Mouse (Mus musculus) intestine, embryonic 16.5 days (tissue): ENCODE measurements around the gene Hspb6. TPM values are rescaled to one million over a fixed set of nuclear protein-coding genes. Genes with fewer than 3 reads are reported as not detected.

ENCODE experiments used
- ATAC-seq: fragments of 200-750 bp; cut with Nextera tagmentation; 2 replicates; pipeline ENCODE4 v1.8.0; 2017; ENCODE audit warnings: moderate TSS enrichment, moderate library complexity
- H3K27ac ChIP-seq: fragments of 300-500 bp; sonication (generic); 2 replicates; pipeline ENCODE4 v1.5.1; 2014; ENCODE audit warnings: mild to moderate bottlenecking, low read length
- H3K27me3 ChIP-seq: fragments of 300-500 bp; sonication (generic); replicated peaks from 2 replicates; pipeline ENCODE4 v1.6.1; 2014; ENCODE audit warnings: low read length, control low read depth, mixed read lengths; ENCODE audit not compliant: control insufficient read depth, insufficient read depth
- H3K36me3 ChIP-seq: fragments of 300-500 bp; sonication (generic); 2 replicates; pipeline ENCODE4 v1.6.1; 2014; ENCODE audit warnings: low read length, control low read depth; ENCODE audit not compliant: control insufficient read depth, insufficient read depth
- H3K4me1 ChIP-seq: fragments of 300-500 bp; sonication (generic); 2 replicates; pipeline ENCODE4 v1.6.1; 2014; ENCODE audit warnings: low read length, control low read depth, mixed read lengths; ENCODE audit not compliant: control insufficient read depth, insufficient read depth
- H3K4me2 ChIP-seq: fragments of 300-500 bp; sonication (generic); 2 replicates; pipeline ENCODE4 v1.6.1; 2014; ENCODE audit warnings: low read depth, low read length, control low read depth
- H3K4me3 ChIP-seq: fragments of 300-500 bp; sonication (generic); 2 replicates; pipeline ENCODE4 v1.5.1; 2014; ENCODE audit warnings: mild to moderate bottlenecking, low read length
- H3K9ac ChIP-seq: fragments of 300-500 bp; sonication (generic); 2 replicates; pipeline ENCODE4 v1.6.1; 2014; ENCODE audit warnings: low read depth, low read length
- H3K9me3 ChIP-seq: fragments of 300-500 bp; sonication (generic); 2 replicates; pipeline ENCODE4 v1.6.1; 2016; ENCODE audit warnings: low read length, control low read depth; ENCODE audit not compliant: control insufficient read depth
- WGBS: fragments of 180-500 bp; shearing (Covaris S2); extraction: QIAGEN DNeasy Blood & Tissue Kit; methylation state at CpG from one replicate; pipeline ENCODE4 v1.1.7; 2014; 5-methylcytosine and 5-hydroxymethylcytosine counted together
- polyA plus RNA-seq: library from polyadenylated mRNA; unstranded; fragments of >200 nt; fragmentation: Nextera tagmentation; extraction: Ambion mirVana; gene quantifications from 2 replicates; pipeline ENCODE4 v1.2.1, GENCODE M21; 2015

Gene Hspb6
- polyA plus RNA-seq, 1 experiment from 2014 or later = 53.8 TPM

DNA sequence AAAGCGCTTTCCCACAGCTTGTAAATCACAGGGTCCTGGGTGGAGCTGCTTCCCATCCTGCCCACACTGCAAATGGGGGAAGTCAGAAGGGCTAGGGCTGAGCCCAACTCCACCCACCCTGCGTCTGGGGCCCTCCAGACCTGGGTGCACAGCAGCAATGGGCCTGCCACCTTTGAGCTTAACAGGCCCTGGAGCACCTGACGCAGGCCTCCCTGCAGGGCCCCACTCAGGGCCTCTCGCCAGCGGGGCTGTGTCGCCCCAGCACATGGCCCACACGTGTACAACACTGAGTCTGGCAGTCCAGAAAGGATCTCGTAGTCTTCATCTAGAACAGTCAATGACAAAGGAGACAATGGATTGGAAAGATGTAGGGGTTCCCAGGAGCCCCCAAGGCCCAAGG, 28.0 kb downstream of the Hspb6 start:
- WGBS = 84% methylated on average over 8 of the region's 8 CpGs
- H3K9me3 ChIP-seq = no peaks in the 10 kb centered on the region
- peaks cover 53% of the 10 kb centered on the region for H3K36me3 ChIP-seq
- H3K4me1 ChIP-seq = no peaks in the 10 kb centered on the region
- no peaks in the 10 kb centered on the region for H3K27me3 ChIP-seq
- H3K4me3 ChIP-seq = no peak overlapping the region
- H3K9ac ChIP-seq = no peak overlapping the region
- H3K4me2 ChIP-seq = no peak overlapping the region
- H3K27ac ChIP-seq = no peak overlapping the region
- peak; percentile 92 for ATAC-seq

DNA sequence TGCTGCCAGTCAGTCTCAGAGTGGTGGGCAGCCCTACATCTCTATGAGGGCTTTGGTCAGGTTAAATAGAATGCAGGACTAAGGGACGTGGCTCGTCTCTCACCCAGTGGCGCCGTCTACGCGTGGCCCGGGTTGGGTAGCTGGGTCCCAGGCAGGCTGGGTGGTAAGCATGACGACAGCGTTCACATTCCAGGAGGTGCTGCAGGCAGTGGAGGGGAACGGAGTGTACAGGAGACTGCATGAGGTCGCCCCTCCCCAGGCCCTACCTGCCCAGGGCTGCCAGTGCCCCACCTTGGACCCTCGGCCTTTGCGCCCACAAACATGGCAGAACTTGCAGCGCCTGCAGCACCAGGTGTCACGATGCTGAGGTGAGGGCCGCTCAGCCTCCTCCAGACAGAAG, 29.6 kb downstream of the Hspb6 start:
- Histone ChIP-seq H3K9me3 (no peaks in the 10 kb centered on the region), H3K4me1 (peaks cover 2% of the 10 kb centered on the region; the same call in 1 of the 2 replicates), H3K4me2 (no peak overlapping the region), H3K27ac (no peak overlapping the region), H3K4me3 (no peak overlapping the region), H3K36me3 (peaks cover 53% of the 10 kb centered on the region), H3K9ac (no peak overlapping the region), H3K27me3 (no peaks in the 10 kb centered on the region)
- 96% methylated on average over 16 of the region's 16 CpGs for WGBS
- no peak for ATAC-seq

DNA sequence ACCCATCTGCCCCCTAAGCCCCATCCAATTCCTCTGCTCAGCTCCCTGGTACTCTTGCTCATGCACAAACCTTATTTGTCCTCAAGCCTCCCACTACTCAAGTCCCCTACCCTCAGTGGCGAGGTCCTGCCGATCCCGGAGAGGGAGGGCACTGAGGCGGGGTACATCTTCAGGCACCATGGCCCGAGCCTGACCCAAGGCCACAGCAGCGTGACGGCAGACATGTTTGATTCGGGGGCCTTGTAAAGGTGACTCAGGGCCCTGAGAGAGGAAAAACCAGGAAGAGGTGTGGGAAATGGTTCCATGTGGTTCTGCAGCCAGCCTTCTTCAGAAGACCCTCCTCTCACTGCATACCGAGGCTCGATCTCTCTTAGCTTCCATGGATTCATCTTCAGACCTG, 32.4 kb downstream of the Hspb6 start:
- Histone ChIP-seq H3K9me3 (no peaks in the 10 kb centered on the region), H3K9ac (no peak overlapping the region), H3K4me2 (no peak overlapping the region), H3K4me3 (no peak overlapping the region), H3K27me3 (no peaks in the 10 kb centered on the region), H3K4me1 (peaks cover 13% of the 10 kb centered on the region), H3K27ac (no peak overlapping the region), H3K36me3 (peaks cover 39% of the 10 kb centered on the region)
- ATAC-seq = no peak
- 92% methylated on average over 10 of the region's 10 CpGs for WGBS

DNA sequence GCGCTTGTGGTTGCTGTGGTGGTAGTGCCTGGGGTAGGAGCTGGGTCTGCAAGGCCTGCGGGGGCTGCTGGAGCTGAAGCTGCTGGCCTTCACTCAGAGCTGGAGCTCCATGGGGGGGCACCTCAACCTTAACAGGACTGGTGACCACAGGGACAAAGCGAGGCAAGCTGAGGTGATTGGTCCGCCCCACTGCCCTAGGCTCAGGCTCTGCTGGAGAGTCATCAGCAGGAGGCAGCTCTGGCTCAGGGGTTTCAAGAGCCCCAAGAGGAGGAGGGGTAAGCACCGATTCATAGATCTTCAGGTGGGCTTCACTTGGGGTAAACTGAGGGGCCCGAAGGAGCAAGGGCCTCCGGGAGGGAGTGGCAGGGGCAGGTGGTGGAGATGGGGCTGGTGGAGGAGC, 33.2 kb downstream of the Hspb6 start:
- H3K4me1 ChIP-seq = peaks cover 19% of the 10 kb centered on the region
- H3K9me3 ChIP-seq = no peaks in the 10 kb centered on the region
- H3K4me3 ChIP-seq = no peak overlapping the region
- 96% methylated on average over 7 of the region's 7 CpGs for WGBS
- no peaks in the 10 kb centered on the region for H3K27me3 ChIP-seq
- H3K4me2 ChIP-seq = no peak overlapping the region
- peaks cover 39% of the 10 kb centered on the region for H3K36me3 ChIP-seq
- no peak for ATAC-seq
- no peak overlapping the region for H3K27ac ChIP-seq
- H3K9ac ChIP-seq = no peak overlapping the region

DNA sequence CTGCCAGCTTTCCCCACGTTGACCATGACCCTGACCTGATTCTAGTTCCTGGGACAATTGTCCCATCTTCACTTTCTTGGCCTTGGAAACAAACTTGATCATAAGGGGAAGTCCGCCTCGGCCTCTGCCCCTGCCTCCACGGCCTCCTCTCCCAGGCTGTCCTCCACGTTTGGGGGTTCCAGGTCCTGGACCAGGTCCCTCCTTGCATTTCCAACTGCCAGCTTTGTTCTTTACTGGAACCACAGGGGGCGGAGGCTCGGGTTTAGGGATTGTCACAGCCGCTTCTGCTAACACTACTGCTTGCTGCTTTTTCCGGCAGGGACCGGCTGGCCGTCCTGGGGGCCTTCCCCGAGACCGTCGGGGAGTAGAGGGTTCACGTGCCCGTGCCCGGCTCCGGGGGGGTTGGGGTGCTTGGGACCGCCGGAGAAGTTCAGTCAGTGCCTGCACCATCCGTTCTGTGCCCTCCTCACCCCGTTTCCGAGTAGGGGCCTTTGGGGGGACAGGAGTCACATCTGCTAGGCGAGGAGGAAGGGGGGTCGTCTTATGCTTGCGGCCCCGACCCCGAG, 34.6 kb downstream of the Hspb6 start:
- peak overlapping the region; percentile 95; the same call in 1 of the 2 replicates for H3K9ac ChIP-seq
- ATAC-seq = no peak

DNA sequence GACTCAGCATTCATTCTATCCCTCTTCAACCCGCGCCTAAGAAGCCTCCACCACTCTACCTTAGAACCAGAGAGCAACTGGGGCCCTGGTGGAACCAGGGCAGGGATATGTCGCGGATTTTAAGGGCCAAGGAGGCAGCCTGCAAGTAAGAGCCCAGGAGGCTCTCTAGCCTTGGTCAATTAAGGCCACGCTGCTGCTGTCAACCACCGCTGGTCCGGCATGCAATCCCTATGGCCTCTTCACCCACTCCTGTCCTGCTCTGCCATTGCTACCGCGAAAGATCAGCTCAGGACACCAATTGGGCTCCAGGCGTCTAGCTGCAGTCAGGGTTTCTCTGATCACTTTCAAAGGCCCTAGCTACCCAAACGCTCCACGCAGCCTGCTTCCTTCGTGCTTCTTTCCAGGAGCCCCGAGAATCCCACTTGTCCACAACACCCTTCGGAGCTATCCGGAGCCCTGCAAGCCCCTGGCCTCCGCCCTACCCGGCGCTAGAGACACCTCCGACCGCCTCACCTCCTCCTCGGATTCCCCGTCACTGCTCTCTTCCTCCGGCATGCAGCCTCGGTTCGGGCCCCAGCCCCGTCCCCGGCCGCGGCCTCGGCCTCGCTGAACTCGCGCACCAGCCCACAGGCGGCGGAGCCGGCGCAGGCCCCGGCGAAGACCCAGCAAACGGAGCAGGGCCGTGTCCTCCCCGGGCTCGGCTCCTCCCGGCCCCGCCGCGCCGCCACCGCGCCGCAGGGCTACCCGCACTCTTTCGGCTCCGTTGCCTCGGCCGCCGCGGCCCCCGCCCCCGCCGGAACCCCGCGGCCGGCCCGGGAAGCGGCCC, 36.1 kb downstream of the Hspb6 start:
- WGBS = under 1% methylated on average over 64 of the region's 67 CpGs
- H3K27ac ChIP-seq = peak overlapping the region; percentile 96
- H3K4me2 ChIP-seq = peak overlapping the region; percentile 87
- no peaks in the 10 kb centered on the region for H3K27me3 ChIP-seq
- ATAC-seq = peak; percentile 16
- H3K4me1 ChIP-seq = peaks cover 21% of the 10 kb centered on the region
- H3K4me3 ChIP-seq = peak overlapping the region; percentile 98
- H3K9me3 ChIP-seq = no peaks in the 10 kb centered on the region
- peaks cover 20% of the 10 kb centered on the region for H3K36me3 ChIP-seq
- peak overlapping the region; percentile 95 for H3K9ac ChIP-seq

More for the DNA sequence above, 34.6 kb downstream of the Hspb6 start:
- 0 out of 2 replicates have a peak overlapping the region, but pooled peaks have one; percentile 87 for H3K4me2 ChIP-seq
- peaks cover 21% of the 10 kb centered on the region for H3K4me1 ChIP-seq
- no peak overlapping the region for H3K4me3 ChIP-seq
- no peaks in the 10 kb centered on the region for H3K27me3 ChIP-seq
- 91% methylated on average over 28 of the region's 28 CpGs for WGBS
- H3K27ac ChIP-seq = no peak overlapping the region
- peaks cover 30% of the 10 kb centered on the region for H3K36me3 ChIP-seq
- H3K9me3 ChIP-seq = no peaks in the 10 kb centered on the region

DNA sequence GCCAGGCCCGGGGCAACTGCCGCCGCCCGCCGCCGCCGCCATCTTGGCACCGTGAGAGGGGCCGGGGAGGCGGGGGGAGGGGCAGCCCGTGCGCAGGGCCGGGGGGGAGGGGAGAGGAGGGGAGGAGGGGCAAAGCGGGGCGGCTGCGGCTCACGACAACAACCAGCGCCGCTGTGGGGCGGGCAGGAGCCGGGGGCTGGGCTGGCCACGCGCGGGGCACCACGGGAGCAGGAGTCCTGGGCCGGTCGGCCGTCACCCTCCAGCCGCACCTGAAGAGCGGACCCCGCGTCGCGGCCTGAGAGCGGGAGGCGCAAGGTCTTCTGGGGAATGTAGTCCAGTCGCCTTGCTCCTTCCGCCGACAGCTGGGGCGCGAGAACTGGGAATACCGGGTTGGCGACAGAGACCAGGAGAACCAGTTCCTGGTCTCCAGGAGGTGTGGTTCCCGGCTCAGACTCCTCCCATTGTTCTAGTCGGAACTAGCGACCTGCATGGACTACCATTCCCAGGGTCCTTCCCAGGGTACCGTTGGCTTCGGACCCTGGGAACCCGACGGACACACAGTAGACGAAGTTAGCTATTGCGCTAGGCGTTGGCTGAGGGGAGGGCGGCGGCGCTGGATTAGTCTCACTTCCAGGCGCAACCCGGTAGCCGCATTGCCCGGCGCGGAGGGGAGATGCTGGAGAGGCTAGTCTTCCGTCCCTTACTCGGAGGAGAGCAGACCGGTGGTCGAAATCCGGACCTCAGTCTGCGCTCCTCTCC, 36.9 kb downstream of the Hspb6 start, which contains the start of gene Kmt2b:
Kmt2b (minus strand) TSS at position 51 of the 759 bp plus-strand sequence.
- Histone ChIP-seq H3K36me3 (peaks cover 16% of the 10 kb centered on the region), H3K4me2 (peak within 1 kb of the TSS; percentile 87), H3K4me3 (peak within 1 kb of the TSS; percentile 98), H3K9ac (peak within 1 kb of the TSS; percentile 95), H3K27ac (peak within 1 kb of the TSS; percentile 96), H3K4me1 (peaks cover 22% of the 10 kb centered on the region), H3K9me3 (no peaks in the 10 kb centered on the region), H3K27me3 (no peaks in the 10 kb centered on the region)
- ATAC-seq = peak; percentile 94
- 0% methylated on average over 51 of the region's 68 CpGs for WGBS

DNA sequence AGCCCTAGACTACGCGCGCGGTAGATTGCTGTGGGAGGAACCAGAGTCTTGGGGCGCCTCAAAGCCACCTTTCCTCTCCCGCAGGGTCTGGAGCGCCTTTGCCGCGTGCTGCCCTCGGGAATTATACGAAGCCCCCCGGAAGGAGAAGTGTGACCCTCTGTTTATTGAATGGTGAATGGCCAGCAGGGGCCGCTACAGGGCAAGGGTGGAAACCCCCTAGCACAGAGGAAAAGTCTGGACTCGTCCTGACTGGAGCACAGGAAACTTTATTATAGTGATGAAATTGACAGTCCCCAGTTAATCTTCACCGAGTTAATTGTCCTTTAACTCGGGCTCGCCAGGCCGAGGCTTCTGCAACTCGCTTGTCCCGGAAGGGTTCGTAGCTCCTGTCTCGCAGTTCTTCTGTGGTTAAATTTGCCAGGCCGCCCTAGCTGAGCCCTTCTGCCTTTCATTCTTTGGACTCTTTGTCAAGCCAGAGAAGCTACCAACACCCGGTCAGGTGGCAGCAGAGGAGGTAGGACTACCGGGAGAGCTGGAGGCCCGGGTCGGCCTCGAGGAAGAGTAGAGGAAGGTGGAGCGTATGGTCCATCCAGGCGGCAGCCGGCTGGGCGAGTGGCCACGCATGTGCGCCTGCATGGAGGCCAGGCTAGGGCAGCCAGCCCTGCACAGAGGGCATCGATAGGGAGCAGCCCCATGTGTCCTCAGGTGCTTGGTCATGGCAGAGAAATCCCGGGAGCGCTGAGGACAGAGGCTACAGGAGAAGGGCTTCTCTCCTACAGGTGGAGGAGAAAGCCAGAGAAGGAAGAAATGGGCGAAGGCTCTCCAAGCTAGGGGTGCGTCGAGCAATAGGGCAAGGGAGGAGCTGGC, 37.7 kb downstream of the Hspb6 start:
- H3K4me3 ChIP-seq = peak overlapping the region; percentile 98
- H3K27ac ChIP-seq = peak overlapping the region; percentile 96
- H3K9me3 ChIP-seq = no peaks in the 10 kb centered on the region
- no peaks in the 10 kb centered on the region for H3K27me3 ChIP-seq
- peak; percentile 76 for ATAC-seq
- H3K9ac ChIP-seq = peak overlapping the region; percentile 95
- H3K4me2 ChIP-seq = peak overlapping the region; percentile 87
- peaks cover 24% of the 10 kb centered on the region for H3K4me1 ChIP-seq
- peaks cover 8% of the 10 kb centered on the region for H3K36me3 ChIP-seq
- 18% methylated on average over 40 of the region's 40 CpGs for WGBS
